Mouse (Mus musculus) brain, adult 2 months (tissue): ENCODE results near the gene Ccdc51.

ENCODE experiments used
- DNase-seq: peaks from one replicate; pipeline ENCODE4 v3.0.0; 2011; ENCODE audit warnings: low read depth, low spot score

The Ccdc51 gene

GRCm38 (mm10) chr9:109097291-109097690 is 15.0 kb downstream of the Ccdc51 start:
- no peak for DNase-seq

- DNase-seq = peak; percentile 89
Observed at GRCm38 (mm10) chr9:109097831-109098230, 15.5 kb downstream of the Ccdc51 start.

GRCm38 (mm10) chr9:109098366-109098765 is 16.1 kb downstream of the Ccdc51 start:
- DNase-seq = no peak

GRCm38 (mm10) chr9:109098969-109099368 is 16.7 kb downstream of the Ccdc51 start:
- peak; percentile 48 for DNase-seq

GRCm38 (mm10) chr9:109100307-109100928 is 18.1 kb downstream of the Ccdc51 start:
- no peak for DNase-seq

- no peak for DNase-seq
Observed at GRCm38 (mm10) chr9:109101933-109102445, 19.7 kb downstream of the Ccdc51 start.

- no peak for DNase-seq
Observed at GRCm38 (mm10) chr9:109102541-109102940, 20.2 kb downstream of the Ccdc51 start.

GRCm38 (mm10) chr9:109103250-109103649 is 21.0 kb downstream of the Ccdc51 start:
- no peak for DNase-seq

GRCm38 (mm10) chr9:109104083-109104482 is 21.8 kb downstream of the Ccdc51 start:
- no peak for DNase-seq

- no peak for DNase-seq
Observed at GRCm38 (mm10) chr9:109105011-109105410, 22.7 kb downstream of the Ccdc51 start.

GRCm38 (mm10) chr9:109105648-109106047 is 23.4 kb downstream of the Ccdc51 start:
- no peak for DNase-seq

- DNase-seq = no peak
Observed at GRCm38 (mm10) chr9:109107341-109107740, 25.0 kb downstream of the Ccdc51 start.

- DNase-seq = no peak
Observed at GRCm38 (mm10) chr9:109110240-109110639, 27.9 kb downstream of the Ccdc51 start.

GRCm38 (mm10) chr9:109111101-109111500 is 28.8 kb downstream of the Ccdc51 start:
- no peak for DNase-seq

- DNase-seq = no peak
Observed at GRCm38 (mm10) chr9:109111591-109111990, 29.3 kb downstream of the Ccdc51 start.

GRCm38 (mm10) chr9:109113331-109113730 is 31.0 kb downstream of the Ccdc51 start:
- no peak for DNase-seq

GRCm38 (mm10) chr9:109114276-109114675 is 32.0 kb downstream of the Ccdc51 start:
- DNase-seq = no peak

GRCm38 (mm10) chr9:109114871-109115270 is 32.6 kb downstream of the Ccdc51 start:
- DNase-seq = no peak

GRCm38 (mm10) chr9:109116205-109116604 is 33.9 kb downstream of the Ccdc51 start:
- DNase-seq = no peak

GRCm38 (mm10) chr9:109118106-109118505 is 35.8 kb downstream of the Ccdc51 start:
- DNase-seq = no peak

GRCm38 (mm10) chr9:109119571-109119970 is 37.3 kb downstream of the Ccdc51 start:
- DNase-seq = no peak

- no peak for DNase-seq
Observed at GRCm38 (mm10) chr9:109120956-109121355, 38.7 kb downstream of the Ccdc51 start.

- DNase-seq = peak; percentile 75
Observed at GRCm38 (mm10) chr9:109122553-109123085, 40.3 kb downstream of the Ccdc51 start.
